Mouse (Mus musculus): ENCODE results near the gene Scarb1. TPM values are rescaled to one million over a fixed set of nuclear protein-coding genes. Genes with fewer than 3 reads are reported as not detected.

The Scarb1 gene
- polyA plus RNA-seq, 1 experiment from 2014 or later, result 26.4 TPM

DNA sequence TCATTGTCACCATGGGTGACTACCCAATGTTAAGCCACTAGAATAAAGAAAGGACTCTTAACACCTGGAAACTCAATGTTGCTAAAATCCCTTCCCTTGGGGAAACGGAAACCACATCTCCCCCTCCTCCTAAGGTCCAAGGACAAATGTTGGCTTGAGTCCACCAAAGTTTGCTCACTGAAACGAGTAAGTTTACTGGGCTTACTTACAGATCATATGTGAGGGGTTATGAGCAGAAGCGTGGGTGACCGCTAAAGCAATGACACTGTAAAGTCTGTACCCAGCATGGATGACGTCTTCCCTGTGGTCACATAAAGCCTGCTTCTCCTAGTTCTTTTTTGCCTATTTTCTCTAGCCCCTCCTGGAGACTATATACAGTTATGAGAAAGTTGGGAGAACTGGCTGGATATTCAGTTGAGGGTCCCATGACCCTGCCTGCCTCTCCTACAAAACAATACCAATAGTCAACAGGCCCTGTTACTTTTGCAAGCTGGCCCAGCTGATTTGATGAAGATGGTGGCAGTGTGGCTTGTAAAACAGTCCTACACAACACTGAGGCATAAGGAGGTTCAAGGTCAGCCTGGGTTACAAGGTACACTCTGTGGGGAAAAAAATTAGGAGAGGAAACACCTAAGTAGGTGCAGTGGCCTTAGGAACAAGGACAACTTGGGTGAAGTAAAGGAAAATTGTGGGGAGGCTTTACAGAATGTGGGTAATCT, 41.2 kb upstream of the Scarb1 start:
- H3K9ac ChIP-seq, result no peak overlapping the region
- no peaks in the 10 kb centered on the region for H3K9me3 ChIP-seq (replicated peaks)
- H3K4me3 ChIP-seq, result no peak overlapping the region
- H3K36me3 ChIP-seq (ENCODE audit: poor library complexity, severe bottlenecking), result peaks cover 21% of the 10 kb centered on the region
- H3K27ac ChIP-seq, result no peak overlapping the region
- no peaks in the 10 kb centered on the region for H3K27me3 ChIP-seq
- 76% methylated on average over 5 of the region's 5 CpGs for WGBS
- ATAC-seq, result no peak; the same call in 1 of the 2 replicates
- peaks cover 20% of the 10 kb centered on the region for H3K4me1 ChIP-seq
- no peak overlapping the region for H3K4me2 ChIP-seq

DNA sequence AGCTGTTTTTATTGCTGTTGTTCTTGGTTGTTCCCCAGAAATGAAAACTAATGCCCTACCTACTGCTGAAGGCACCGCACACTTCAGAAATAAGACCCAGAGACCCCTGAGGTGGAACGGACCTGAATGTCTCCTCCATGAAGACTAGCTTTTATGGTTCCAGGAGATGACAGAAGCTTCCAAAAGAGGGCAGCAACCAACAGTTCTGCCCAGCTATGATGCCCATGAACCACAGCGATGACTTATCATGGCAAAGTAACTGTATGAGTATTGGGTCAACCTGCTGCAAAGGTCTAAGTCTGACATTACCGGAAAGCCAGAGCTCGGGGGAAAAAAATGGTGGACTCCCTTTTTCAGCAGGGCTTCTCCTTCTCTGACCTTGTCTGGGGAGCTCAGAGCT, 38.0 kb upstream of the Scarb1 start:
- no peaks in the 10 kb centered on the region for H3K27me3 ChIP-seq
- no peak for ATAC-seq

DNA sequence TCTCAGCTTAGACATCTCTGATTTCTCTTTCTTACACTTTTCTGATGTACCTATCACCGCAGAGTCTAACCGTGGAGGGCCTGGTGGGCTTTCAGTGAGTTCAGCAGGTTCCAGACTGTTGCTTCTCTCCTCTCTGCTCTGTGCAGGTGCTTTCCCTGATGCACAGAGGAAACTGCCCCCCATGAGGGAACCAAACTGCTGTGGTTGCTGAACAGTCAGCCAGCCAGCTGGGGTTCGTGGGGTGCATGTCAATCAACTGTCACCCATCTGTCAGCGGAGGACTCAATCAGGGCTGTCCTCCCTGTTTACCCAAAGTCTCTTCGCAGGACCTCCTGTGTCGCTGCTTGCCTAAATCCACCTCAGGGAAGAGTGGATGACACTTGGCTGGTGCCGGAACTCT, 36.3 kb upstream of the Scarb1 start:
- H3K27ac ChIP-seq, result no peak overlapping the region
- no peak overlapping the region for H3K4me3 ChIP-seq
- ATAC-seq, result no peak
- no peaks in the 10 kb centered on the region for H3K9me3 ChIP-seq (replicated peaks)
- H3K27me3 ChIP-seq, result no peaks in the 10 kb centered on the region
- no peak overlapping the region for H3K9ac ChIP-seq
- H3K4me2 ChIP-seq, result no peak overlapping the region
- H3K4me1 ChIP-seq, result no peaks in the 10 kb centered on the region
- WGBS, result 70% methylated on average over 7 of the region's 7 CpGs
- no peaks in the 10 kb centered on the region for H3K36me3 ChIP-seq (ENCODE audit: poor library complexity, severe bottlenecking)

More for the DNA sequence above, 38.0 kb upstream of the Scarb1 start:
- peaks cover 2% of the 10 kb centered on the region; the same call in 1 of the 2 replicates for H3K4me1 ChIP-seq
- H3K4me3 ChIP-seq, result no peak overlapping the region
- no peak overlapping the region for H3K9ac ChIP-seq
- WGBS, result 87% methylated on average over 5 of the region's 5 CpGs
- 0 out of 2 replicates have a peak, but pooled peaks cover 3% of the 10 kb centered on the region for H3K36me3 ChIP-seq (ENCODE audit: poor library complexity, severe bottlenecking)
- H3K9me3 ChIP-seq (replicated peaks), result no peaks in the 10 kb centered on the region
- H3K27ac ChIP-seq, result no peak overlapping the region
- H3K4me2 ChIP-seq, result no peak overlapping the region

DNA sequence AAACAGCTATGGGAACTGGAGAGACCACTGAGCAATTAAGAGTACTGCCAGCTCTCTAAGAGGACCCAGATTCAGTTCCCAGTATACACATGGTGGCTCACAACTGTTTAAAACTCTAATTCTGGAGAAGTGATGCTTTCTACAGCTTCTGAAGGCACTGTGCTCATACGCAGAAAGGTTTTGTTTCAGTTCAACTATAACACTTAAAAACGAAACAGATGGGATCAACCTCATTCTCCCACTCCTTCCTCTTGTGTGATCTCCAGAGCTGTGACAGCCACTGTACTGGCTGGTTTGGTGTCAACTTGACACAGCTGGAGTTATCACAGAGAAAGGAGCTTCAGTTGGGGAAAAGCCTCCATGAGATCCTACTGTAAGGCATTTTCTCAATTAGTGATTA, 35.0 kb upstream of the Scarb1 start:
- Histone ChIP-seq H3K36me3 (ENCODE audit: poor library complexity, severe bottlenecking) (no peaks in the 10 kb centered on the region), H3K27ac (no peak overlapping the region), H3K27me3 (no peaks in the 10 kb centered on the region), H3K9me3 (replicated peaks) (no peaks in the 10 kb centered on the region), H3K4me3 (no peak overlapping the region), H3K9ac (no peak overlapping the region), H3K4me2 (no peak overlapping the region), H3K4me1 (no peaks in the 10 kb centered on the region)
- WGBS, result 92% methylated on average over 2 of the region's 2 CpGs
- no peak for ATAC-seq

DNA sequence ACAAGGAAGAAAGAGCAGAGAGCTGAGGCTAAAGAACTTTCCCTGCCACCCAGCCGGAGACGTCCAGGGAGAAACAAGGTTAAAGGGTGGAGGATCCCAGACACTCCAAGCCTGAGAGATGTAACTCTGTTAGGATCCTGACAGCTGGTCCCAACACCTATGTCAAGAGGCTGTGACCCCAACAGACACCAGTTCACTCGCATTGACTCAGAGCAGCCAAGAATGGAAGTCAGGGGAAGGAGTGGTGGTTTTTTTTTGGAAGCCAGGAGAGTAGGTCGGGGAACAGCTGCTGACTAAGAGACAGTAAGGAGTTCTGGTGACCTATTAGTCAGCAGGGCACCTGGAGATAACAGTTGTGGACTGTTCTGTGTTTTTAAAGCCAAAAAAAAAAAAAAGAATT, 31.1 kb upstream of the Scarb1 start:
- H3K27ac ChIP-seq, result no peak overlapping the region
- no peaks in the 10 kb centered on the region for H3K27me3 ChIP-seq
- H3K36me3 ChIP-seq (ENCODE audit: poor library complexity, severe bottlenecking), result no peaks in the 10 kb centered on the region
- no peak overlapping the region for H3K9ac ChIP-seq
- H3K4me3 ChIP-seq, result no peak overlapping the region
- no peaks in the 10 kb centered on the region for H3K9me3 ChIP-seq (replicated peaks)
- ATAC-seq, result no peak
- 87% methylated on average over 4 of the region's 4 CpGs for WGBS
- H3K4me1 ChIP-seq, result no peaks in the 10 kb centered on the region
- no peak overlapping the region for H3K4me2 ChIP-seq

DNA sequence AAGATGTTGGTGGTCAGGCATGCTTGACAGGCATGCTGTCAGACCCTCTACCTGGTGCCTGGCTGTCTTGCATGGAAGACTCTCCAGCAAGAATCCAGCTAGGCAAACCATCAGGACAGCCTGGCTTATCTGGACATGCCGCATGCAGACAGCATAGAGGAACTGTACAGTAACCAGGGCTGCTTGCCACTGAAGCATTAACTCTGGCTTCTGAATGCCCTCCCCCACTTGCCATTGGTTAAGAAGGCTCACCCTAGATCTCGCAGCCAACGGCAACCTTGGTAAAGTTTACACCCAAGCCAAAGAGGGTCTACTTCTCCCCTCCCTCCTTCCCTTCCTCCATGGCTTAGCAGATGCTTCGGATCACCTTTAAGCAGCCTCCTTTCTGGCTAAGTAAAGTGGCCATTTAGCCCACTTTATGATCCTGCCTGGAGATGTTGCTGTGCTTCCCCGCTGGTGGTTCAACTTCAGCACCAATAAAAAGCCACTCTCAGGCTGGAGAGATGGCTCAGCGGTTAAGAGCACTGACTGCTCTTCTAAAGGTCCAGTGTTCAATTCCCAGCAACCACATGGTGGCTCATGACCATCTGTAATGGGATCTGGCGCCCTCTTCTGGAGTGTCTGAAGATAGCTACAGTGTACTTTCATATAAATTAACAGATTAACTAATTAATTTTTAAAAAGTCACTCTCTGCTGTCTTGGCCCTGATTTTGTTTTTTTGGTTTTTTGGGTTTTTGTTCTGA, 30.2 kb upstream of the Scarb1 start:
- Histone ChIP-seq H3K27me3 (no peaks in the 10 kb centered on the region), H3K4me1 (no peaks in the 10 kb centered on the region), H3K36me3 (ENCODE audit: poor library complexity, severe bottlenecking) (no peaks in the 10 kb centered on the region), H3K4me3 (no peak overlapping the region), H3K4me2 (no peak overlapping the region), H3K27ac (no peak overlapping the region), H3K9ac (no peak overlapping the region), H3K9me3 (replicated peaks) (no peaks in the 10 kb centered on the region)
- ATAC-seq, result no peak
- 75% methylated on average over 7 of the region's 7 CpGs for WGBS

DNA sequence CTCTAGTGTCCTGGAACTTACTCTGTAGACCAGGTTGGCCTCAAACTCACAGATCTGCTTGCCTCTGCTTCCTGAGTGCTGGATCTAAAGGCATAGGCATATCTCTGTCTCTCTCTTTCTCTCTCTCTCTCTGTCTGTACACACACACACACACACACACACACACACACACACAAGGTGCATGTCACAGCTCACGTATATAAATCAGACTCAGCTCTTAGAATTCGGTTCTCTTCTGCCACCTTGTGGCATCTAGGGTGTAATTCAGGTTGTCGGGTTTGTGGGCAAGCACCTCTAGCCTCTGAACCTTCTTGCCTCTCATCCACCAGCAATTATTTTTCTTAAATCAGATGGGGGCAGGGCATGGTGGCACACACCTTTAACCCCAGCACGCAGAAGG, 27.7 kb upstream of the Scarb1 start:
- no peak overlapping the region for H3K27ac ChIP-seq
- WGBS, result 4% methylated on average over 4 of the region's 4 CpGs
- H3K4me3 ChIP-seq, result no peak overlapping the region
- no peaks in the 10 kb centered on the region for H3K36me3 ChIP-seq (ENCODE audit: poor library complexity, severe bottlenecking)
- H3K4me2 ChIP-seq, result no peak overlapping the region
- H3K27me3 ChIP-seq, result no peaks in the 10 kb centered on the region
- H3K9ac ChIP-seq, result no peak overlapping the region
- no peaks in the 10 kb centered on the region for H3K4me1 ChIP-seq
- ATAC-seq, result peak; percentile 38; the same call in 1 of the 2 replicates
- H3K9me3 ChIP-seq (replicated peaks), result no peaks in the 10 kb centered on the region

DNA sequence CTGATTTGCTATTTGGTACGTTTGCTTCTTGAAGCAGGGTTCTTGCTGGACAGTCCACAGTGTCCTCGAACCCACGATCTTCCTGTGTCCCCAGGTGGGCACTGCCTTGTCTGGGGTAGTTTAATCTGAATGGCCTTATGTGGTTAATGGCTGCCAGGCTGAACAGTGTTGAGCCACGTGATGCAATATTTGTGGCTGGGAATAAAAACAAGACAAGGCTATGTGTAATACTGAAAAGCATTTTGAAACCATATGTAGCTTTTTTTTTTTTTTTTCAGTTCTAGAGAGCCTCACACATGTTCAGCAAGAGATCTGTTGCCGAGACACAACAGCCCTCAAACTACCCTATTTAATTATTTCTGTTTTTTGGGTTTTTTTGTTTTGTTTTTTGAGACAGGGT, 27.3 kb upstream of the Scarb1 start:
- no peak for ATAC-seq
- Histone ChIP-seq H3K9me3 (replicated peaks) (no peaks in the 10 kb centered on the region), H3K4me1 (no peaks in the 10 kb centered on the region), H3K27ac (no peak overlapping the region), H3K4me2 (no peak overlapping the region), H3K4me3 (no peak overlapping the region), H3K9ac (no peak overlapping the region), H3K27me3 (no peaks in the 10 kb centered on the region), H3K36me3 (ENCODE audit: poor library complexity, severe bottlenecking) (no peaks in the 10 kb centered on the region)
- 72% methylated on average over 5 of the region's 5 CpGs for WGBS

DNA sequence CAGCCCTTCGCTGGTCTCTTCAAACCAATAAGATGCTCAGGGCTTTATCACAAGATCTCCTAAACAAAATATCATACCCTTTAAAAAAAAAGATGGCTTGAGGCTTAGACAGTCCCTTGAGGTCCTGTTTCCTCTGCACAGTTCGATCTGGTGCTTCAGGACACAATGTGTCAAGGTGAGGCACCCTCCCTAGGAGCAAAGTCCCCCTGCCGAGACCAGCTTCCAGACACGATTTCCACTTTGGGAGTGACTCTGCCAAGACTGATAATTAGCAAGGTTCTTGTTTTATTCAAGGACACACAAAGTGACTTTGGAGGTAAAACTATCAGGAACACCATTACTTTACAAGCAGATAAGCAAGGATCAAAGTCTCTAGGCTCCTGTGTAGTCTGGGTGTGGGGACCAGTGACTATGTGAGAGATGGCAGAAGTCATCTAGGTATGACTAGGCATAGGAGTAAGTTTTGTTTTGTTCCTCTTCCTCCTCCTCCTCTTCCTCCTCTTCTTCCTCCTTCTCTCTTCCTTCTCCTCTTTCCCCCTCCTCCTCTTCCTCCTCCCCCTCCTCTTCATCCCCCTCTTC, 24.0 kb upstream of the Scarb1 start:
- H3K4me2 ChIP-seq, result no peak overlapping the region
- no peak overlapping the region for H3K27ac ChIP-seq
- H3K4me1 ChIP-seq, result 0 out of 2 replicates have a peak, but pooled peaks cover 7% of the 10 kb centered on the region
- no peaks in the 10 kb centered on the region for H3K36me3 ChIP-seq (ENCODE audit: poor library complexity, severe bottlenecking)
- no peak overlapping the region for H3K9ac ChIP-seq
- no peak for ATAC-seq
- H3K4me3 ChIP-seq, result no peak overlapping the region
- H3K9me3 ChIP-seq (replicated peaks), result no peaks in the 10 kb centered on the region
- 79% methylated on average over 4 of the region's 4 CpGs for WGBS
- H3K27me3 ChIP-seq, result no peaks in the 10 kb centered on the region

DNA sequence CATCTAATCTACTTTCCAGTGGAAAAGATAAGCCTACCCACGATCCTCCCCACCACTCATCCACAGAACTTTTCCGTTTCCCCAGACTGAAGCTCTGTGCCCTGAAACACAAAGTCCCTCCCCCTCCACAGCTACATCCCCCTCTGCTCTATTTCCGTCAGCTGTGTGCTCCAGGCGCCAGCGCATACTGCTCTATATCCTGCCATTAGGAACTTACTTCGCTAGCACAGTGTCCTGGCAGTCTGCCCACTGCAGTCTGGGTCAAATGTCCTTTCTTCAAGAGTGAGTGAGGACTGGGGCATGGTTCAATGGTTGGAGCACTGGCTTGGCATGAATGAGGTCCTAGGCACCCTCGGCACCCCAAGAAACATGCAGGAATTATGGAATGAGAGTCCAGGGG, 23.0 kb upstream of the Scarb1 start:
- H3K4me3 ChIP-seq, result no peak overlapping the region
- WGBS, result 85% methylated on average over 7 of the region's 7 CpGs

DNA sequence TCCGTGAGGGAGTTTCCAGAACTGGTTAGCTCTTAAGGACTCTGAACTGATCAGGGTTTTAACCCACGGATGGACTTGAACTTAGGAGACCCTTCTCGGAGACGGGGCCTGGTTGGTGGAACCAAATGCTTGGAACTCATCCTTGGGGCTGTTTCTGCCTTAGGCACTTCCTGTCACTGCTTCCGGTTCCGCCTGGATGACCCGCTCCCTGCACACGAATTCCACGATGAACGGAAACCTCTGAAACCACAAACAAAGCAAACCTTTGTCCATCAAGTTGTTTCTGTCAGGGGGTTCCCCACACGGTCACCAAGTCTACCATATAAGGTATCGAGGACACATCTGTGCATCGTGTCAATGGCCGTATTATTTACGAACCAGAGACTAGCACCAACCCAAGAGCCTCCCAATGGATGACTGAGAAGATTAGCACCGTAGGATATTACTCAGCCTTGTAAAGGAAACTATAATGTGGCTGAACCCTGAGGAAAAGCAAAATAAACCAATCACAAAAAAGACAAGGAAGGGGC, 20.2 kb upstream of the Scarb1 start:
- Histone ChIP-seq H3K4me2 (peak overlapping the region; percentile 6; the same call in 1 of the 2 replicates), H3K27ac (no peak overlapping the region), H3K27me3 (no peaks in the 10 kb centered on the region), H3K4me1 (0 out of 2 replicates have a peak, but pooled peaks cover 7% of the 10 kb centered on the region), H3K4me3 (no peak overlapping the region), H3K36me3 (ENCODE audit: poor library complexity, severe bottlenecking) (no peaks in the 10 kb centered on the region), H3K9ac (no peak overlapping the region), H3K9me3 (replicated peaks) (no peaks in the 10 kb centered on the region)
- ATAC-seq, result no peak
- WGBS, result 68% methylated on average over 16 of the region's 16 CpGs

More for the DNA sequence above, 23.0 kb upstream of the Scarb1 start:
- Histone ChIP-seq H3K9ac (no peak overlapping the region), H3K4me2 (no peak overlapping the region), H3K36me3 (ENCODE audit: poor library complexity, severe bottlenecking) (no peaks in the 10 kb centered on the region), H3K27me3 (no peaks in the 10 kb centered on the region), H3K27ac (no peak overlapping the region), H3K9me3 (replicated peaks) (no peaks in the 10 kb centered on the region), H3K4me1 (0 out of 2 replicates have a peak, but pooled peaks cover 7% of the 10 kb centered on the region)
- no peak for ATAC-seq

DNA sequence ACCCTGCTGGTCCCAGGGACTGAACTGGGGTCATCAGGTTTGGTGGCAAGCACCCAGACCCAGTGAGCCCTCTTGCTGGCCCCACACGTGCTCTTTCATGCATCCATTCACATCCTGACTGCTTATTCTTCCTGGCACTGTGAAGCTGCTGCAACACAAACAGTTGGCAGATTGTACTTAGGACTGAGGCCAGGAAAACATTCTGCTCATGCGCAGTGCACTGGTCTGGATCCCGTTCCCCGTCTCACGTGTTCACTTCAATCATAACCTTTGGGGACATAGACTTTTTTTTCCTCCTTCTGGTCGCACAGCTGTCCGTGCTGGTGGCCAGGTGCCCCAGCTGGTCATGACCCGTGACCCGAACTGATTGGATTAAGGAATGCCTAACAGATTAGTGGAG, 19.7 kb upstream of the Scarb1 start:
- no peaks in the 10 kb centered on the region for H3K9me3 ChIP-seq (replicated peaks)
- H3K9ac ChIP-seq, result no peak overlapping the region
- H3K27me3 ChIP-seq, result no peaks in the 10 kb centered on the region
- H3K4me1 ChIP-seq, result 0 out of 2 replicates have a peak, but pooled peaks cover 7% of the 10 kb centered on the region
- no peak overlapping the region for H3K27ac ChIP-seq
- no peak for ATAC-seq
- peak overlapping the region; percentile 6; the same call in 1 of the 2 replicates for H3K4me2 ChIP-seq
- 37% methylated on average over 9 of the region's 9 CpGs for WGBS
- no peaks in the 10 kb centered on the region for H3K36me3 ChIP-seq (ENCODE audit: poor library complexity, severe bottlenecking)
- no peak overlapping the region for H3K4me3 ChIP-seq

Measured in forebrain, embryonic 13.5 days (tissue).